Mouse (Mus musculus) R1 (cell line): Measurements from ENCODE around the gene Arhgap9.
A peak's percentile ranks its signal among the peaks of the same experiment; 100 is the strongest.
"Not testable (repeated sequence)": the region's sequence is repeated elsewhere in the genome, so short reads cannot be mapped to it uniquely, and the experiment has no call there.

Experiments used
- DNase-seq: peaks from one replicate; pipeline ENCODE4 v3.0.0-alpha.2; 2018; ENCODE audit warnings: low read depth, low spot score

Gene Arhgap9

DNA sequence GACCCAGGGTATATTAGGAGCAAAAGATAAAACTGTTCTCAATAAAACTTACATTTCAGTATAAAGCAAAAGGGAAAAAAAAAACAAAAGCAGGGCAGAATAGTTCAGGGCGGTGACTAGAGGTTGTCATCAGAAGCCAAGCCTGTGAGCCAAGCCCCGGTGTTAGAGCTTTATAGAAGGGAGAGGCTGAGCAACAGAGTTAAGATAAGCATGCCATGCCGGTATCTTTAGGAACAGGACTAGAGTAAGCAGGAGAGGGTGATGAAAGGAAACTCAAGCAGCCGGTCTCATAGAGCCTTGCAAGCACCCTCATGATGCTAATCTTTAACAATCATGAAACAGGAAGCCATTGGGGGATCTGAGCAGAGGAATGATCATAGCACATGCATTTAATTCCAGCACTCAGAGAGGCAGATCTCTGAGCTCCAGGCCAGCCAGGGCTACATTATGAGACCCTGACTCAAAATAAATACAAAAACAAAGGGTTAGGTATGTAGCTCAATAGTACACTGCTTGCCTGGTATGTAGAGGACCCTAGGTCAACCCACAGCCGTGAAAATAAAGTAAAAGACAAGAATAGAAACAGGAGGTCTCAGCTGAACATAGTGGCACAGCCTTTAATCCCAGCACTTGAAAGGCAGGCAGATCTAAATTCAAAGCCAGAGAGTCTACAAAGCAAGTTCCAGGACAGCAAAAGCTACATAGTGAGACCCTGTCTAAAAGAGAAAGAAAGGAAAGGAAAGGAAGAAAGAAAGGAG lies 29.7 kb upstream of the Arhgap9 start:
- no peak for DNase-seq

DNA sequence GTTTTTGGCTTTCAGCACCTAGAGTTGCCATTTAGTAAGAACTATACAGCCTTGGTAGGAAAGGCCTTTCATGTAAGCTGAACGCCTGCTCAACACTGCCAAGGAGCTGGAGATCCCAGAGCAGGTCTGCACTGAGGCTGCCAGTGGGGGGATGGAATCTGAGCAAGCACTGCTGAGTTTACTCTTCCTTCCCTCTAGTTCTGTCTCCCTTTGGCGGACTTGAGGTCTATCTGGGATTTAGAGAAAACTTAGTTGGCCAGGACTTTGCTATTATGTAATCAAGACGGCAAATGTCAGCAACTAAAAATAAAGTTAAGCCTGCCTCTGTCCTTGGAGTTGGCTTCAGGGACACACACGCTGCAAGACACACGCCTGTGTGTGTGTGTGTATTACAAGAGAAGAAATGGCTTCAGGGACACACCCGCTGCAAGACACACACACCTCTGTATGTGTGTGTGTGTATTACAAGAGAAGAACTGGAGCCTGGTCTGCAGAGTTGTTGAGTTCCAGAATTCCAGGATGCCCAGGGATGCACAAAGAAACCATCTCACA lies 28.7 kb upstream of the Arhgap9 start:
- no peak for DNase-seq

DNA sequence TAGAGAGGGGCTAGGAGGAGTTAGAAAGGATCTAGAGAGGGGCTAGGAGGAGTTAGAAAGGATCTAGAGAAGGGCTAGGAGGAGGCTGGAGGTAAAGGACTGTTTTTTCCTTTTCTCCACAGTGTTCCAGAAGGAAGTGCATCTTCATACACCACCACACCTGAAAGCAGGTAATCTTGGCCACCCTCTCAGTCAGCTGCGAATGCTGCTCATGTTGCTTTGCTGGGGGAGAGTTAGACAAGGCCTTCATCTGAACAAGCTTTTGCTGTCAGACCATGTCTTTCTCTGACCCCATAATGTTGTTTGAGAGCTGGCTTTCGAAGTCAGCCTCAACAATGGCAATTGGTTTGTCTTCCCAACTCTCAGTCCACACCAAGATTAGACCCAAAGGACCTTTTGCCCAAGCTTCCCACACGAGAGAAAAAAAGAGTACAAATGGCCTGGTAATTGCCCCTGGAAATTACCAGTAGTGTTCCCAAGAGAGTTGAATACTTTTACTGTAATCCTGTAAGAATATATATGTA lies 28.1 kb upstream of the Arhgap9 start:
- no peak for DNase-seq

DNA sequence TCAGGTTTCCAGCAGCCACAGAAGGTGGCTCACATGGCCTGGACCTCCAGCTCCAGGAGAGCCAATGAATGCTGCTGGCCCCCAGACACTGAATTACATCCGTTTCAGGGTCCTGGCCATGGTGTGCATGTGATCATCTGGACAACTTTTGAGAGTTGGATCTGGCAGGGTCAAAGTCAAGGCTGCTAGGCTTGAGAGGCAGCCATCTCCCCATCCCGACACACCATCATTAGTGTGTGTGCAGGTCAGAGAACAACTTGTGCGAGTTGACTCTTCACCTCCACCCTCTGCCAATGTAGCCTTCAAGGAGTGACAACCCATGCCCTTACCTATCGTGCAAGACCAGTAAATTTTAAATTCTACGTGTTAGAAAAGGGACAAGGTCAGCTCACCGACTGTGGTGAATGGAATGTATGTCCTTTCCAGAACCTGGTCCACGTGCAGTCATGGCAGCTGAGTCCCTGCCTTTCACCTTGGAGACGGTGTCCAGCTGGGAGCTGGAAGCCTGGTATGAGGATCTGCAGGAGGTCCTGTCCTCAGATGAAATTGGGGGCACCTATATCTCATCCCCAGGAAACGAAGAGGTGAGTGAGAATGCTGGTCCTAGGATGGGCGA lies 26.8 kb upstream of the Arhgap9 start:
- DNase-seq, result no peak

DNA sequence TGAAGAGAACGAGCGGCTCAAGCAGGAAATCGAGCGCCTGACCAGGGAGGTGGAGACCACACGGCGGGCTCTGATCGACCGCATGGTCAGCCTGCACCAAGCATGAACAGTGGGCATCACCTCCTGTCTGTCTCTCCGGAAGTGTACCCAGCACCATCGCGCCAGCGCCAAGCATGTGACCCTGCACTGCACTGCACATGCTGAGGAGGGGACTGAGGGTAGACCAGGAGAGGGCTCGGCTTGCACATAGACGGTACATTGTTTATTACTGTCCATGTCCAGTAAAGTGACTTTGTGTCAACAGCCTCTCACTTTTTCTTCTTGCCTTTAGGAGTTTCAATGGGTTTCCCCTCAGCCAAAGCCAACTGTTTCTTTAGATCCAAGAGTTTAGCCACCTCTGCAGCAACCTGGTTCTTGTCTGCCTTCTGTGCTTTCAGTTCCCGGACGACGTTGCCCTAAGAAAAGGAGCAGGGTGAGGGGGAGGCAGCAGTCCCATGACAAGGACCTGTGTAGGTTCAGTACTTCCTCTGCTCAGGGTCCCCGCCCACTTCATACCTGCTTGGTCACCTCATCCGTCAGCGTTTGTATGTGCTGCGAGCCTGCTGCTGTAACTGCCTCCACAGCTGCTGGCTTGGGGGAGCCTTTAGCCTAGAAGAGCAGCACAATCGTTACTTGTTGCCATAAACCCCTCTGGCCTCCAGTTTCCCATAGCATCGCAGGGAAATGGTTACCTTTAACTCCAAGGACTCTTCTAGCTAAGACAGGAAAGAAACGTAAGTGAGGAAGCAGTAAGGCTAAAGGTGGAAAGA lies 25.6 kb upstream of the Arhgap9 start:
- DNase-seq, result no peak

DNA sequence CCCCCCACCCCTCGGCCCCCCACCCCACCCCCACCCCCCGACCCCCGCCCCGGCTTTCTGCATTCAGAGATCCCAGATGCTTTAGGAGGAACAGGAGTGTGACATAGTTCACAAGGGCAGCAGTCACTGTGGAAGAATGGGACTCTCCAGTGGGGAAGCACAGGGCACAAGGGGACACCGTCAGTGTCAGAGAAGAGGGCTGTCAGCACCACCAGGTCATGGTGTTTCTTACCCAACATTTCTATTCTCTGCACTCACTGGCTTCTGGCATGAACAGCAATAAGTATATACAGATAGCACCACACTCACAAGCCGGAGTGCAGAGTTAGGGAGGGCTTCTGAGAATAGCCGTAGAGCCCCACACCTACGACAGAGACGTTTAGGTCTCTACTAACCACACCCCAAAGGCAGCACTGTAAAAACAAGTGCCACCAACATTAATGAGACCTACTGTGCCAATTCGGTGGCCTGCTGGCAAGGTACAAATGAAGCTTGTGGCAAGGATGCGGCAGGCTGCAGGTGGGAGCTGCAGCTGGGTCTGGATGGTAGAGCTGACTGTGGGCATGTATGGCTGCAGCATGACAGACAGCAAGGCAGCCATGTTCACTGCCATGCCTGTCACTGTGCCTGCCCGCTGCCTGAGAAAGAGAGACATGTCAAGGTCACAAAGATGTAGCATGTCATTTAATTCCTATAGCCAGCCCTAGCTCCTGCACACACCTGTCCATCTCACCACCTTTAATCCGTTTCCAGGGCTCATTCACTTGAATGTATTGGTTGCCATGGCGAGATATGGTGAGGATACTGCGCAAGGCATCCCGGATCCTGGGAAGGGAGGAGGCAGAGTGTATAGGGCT lies 24.5 kb upstream of the Arhgap9 start:
- no peak for DNase-seq

DNA sequence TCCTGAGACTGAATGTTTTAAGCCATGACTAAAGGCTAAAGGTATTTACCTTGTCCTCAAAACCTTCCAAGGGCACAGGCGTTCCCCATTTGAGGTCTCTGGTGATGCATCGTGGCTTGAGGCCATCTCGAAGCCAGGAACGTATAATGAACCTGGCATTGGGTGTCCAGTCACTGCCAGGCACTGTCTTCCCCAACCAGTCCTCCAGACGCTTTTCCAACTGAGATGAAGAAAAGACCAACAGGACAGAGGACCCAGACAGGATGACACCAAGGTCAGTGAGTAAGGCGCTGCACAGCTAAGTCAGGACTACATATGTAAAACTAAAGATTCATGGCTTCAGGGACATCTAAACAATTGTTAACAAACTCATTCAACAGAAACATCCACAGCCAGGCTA lies 21.4 kb upstream of the Arhgap9 start:
- DNase-seq, result no peak

DNA sequence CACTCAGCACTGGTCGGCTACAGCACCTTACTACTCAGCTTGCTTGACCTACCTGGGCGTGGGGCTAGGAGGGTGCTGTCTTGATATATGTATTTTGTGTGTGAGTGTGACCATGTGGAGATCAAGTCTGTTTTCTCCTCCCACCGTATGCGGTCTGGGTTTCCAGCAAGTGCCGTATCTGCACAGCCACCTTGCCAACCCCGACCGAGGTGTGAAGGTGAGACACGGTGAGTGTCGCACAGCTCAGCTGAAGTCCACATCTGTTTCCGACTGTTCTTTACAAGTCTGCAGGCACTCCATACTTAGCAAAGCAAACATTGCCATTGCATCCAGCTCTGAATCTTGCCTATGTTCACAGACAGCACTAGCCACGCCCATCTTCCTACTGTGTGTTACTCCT lies 18.6 kb upstream of the Arhgap9 start:
- DNase-seq, result no peak

DNA sequence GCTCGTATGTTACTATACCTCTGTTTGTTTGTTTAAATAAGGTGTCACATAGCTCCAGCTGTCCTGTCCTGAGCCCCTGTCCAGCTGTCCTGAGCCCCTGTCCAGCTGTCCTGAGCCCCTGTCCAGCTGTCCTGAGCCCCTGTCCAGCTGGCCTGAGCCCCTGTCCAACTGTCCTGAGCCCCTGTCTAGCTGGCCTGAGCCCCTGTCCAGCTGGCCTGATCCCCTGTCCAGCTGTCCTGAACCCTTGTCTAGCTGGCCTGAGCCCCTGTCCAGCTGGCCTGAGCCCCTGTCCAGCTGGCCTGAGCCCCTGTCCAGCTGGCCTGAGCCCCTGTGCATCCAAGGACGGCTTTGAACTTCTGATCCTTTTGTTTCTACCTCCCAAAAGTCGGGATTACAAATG lies 12.6 kb upstream of the Arhgap9 start:
- not testable (repeated sequence) for DNase-seq

DNA sequence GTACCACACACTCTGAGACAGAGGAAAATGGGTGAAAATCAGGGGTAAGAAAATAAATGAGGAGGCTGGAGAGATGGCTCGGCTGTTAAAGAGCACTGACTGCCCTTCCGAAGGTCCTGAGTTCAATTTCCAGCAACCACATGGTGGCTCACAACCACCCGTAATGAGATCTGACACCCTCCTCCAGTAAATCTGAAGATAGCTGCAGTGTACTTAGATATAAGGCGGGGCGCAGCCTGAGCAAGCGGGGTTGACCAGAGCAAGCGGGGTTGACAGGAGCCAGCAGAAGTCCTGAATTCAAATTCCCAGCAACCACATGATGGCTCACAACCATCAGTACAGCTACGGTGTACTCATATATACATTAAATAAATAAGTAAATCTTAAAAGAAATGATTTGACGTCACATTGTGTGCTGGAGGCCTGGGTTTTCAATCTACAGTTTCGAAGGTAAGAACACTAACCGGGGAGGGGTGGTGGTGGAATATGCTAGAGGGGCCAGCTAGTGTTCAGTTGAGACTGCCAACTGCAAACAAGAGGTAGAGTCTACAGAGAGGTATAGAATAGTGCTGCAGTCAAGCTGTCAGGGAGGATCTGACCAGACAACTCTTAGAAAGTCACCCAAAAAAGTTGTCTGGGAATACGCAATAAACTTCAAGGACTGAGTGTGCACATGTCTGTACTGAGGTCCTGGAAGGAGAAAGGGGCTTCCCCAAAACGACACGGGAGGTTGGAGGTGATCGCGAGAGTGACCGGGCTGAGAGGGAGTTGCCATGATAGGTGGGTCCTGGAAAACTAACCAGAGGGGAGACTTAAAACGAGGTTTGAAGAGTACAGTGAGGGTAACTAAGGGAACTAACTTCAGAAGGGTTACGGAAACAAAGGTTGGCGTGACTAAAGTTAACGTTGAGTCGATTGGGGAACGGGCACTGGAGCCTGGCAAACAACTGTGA lies 11.0 kb upstream of the Arhgap9 start:
- peak; percentile 93 for DNase-seq

DNA sequence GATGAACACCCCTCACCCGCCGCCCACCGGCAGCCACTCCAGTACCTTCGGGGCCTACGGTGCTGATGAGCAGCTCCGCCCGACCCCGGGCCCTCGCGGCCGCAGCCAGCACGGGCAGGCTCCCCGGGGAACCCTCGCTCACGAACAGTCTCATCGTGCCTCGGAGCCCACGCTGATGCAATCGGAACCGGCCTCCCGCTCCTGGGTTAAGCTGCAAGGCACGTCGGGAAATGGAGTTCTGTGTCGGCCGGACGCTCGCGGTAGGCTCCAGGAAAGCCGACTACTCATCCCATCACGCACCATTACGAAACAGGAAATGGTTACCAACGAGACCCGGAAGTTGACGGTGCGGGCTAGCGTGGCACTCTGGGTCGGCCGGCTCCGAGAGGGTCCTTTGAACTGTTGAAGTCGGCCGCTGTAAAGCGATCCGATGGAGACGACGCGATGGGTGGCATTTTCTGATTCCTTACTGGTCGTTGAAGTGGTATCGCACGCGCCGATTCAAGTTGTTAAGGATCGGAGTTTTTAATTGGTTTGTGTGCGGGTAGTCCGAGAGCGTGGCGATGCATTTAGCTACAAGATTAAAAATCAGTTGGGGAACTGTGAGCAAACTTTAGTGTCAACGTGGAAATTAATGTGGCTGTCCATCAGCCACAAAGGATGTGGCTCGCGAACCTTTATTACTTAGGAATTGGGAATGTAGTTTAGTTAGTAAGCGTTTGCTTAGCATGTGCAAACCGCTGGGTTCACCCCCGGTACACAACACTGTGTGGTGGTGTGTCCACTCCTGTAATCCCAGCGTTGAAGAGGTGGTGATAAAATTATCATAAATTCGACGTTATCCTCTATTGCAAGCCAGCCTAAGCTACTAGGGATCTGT lies 10.0 kb upstream of the Arhgap9 start, which contains the start of gene Mars:
Gene Mars, minus strand, starts transcription at position 311 of the 880 bp plus-strand sequence.
- DNase-seq, result peak; percentile 99

DNA sequence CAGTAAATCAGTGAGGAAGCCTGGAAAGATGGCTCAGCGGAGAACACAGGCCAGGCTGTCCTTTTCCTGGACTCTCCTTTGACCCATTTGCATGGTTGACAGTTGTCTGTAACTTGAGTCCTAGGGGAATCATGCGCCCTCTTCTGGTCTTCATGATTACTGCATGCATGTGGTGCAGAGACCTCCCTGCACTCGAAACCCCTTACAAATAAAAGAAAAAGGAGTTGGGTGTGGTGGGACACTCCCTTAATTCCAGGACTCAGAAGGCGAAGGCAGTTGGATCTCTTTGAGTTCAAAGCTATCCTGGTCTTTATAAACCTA lies 9.4 kb upstream of the Arhgap9 start:
- DNase-seq, result peak; percentile 98

DNA sequence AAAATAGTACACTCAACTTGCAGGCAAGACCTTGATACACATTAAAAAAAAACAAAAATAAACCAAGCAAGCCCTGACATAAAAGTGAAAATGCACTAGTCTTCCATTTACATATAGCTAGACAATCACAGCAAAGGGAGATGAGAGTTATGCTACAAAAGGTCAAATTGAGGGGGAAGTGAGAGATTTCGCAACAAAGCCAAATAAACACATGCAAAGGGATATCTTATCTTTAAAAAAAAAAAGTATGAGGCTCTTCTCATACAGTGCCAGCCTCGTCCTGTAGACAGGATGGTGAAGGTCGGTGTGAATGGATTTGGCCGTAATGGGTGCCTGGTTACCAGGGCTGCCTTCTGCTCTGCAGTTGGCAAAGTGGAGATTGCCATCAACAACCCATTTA lies 8.9 kb upstream of the Arhgap9 start:
- no peak for DNase-seq

DNA sequence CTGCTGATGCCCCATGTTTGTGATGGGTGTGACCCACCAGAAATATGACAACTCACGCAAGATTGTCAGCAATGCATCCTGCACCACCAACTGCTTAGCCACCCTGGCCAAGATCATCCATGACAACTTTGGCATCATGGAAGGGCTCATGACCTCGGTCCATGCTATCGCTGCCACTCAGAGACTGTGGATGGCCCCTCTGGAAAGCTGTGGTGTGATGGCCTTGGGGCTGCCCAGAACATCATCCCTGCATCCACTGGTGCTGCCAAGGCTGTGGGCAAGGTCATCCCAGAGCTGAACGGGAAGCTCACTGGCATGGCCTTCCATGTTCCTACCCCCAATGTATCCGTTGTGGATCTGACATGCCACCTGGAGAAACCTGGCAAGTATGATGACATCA lies 8.2 kb upstream of the Arhgap9 start:
- not testable (repeated sequence) for DNase-seq

DNA sequence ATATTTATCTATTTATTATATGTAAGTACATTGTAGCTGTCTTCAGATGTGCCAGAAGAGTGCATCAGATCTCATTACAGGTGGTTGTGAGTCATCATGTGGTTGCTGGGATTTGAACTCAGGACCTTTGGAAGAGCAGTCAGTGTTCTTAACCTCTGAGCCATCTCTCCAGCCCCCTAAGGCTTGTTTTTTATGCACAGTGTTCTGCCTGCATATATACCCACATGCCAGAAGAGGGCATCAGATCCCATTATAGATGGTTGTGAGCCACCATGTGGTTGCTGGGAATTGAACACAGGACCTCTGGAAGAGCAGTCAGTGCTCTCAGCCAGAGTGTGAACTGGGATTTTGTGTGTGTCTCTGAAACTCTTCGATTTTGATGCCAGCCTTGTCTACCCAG lies 6.8 kb upstream of the Arhgap9 start:
- DNase-seq, result peak; percentile 61

DNA sequence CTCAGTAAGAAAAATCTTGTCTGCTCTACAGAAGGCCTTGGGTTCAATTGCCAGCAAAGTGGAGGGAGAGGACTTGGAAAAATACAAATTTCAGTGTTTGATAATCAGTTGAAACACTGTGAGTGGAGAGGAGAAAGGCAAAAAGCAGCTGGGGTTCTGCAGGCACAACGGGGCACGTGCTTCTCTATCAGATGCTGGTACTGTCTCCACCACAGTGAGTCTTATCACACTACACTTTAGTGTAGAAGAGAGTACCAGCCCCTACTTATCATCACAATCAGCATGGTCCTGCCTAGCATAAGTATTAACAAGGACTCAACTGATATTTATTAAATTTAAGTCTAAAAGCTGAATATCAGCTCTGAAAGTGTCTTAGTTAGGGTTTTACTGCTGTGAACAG lies 4.5 kb upstream of the Arhgap9 start:
- DNase-seq, result no peak

DNA sequence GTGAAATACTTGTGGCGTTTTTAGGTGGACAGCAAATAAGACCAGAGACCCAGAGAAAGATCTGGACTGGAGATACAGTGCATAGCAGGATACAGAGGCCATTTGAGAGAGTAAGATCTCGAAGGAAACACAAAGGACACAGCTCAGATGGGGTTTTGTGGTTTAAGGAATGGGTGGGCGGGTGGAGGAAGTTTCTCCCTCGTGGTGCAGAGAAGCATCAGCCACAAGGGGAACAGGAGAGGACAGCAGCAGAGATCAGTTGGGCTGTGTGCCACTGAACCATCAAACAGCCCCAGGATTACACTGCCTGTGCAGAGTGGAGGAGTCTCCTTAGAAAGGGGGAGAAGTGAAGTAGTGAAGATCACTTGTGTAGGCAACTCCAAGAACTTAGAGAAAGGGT lies 3.8 kb upstream of the Arhgap9 start:
- DNase-seq, result no peak

DNA sequence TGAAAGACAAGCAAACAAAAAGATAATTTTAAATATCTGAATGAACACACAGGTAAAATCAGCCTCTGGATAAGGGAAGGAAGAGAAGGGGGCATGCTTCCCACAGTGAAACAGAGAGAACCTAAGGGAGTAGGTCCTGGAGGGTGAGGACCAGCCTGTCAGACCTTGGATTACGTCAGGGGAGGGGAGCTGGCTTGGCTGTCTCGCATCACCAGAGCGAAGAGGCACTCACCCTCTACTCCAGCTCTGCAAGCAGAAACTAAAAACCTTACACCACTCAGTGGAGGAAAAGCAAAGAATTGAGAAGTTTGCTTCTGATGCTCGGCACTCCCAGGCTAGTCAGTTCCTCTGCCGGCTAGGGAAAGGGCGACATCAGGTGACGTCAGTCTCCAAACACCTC lies 1.8 kb upstream of the Arhgap9 start:
- no peak for DNase-seq

DNA sequence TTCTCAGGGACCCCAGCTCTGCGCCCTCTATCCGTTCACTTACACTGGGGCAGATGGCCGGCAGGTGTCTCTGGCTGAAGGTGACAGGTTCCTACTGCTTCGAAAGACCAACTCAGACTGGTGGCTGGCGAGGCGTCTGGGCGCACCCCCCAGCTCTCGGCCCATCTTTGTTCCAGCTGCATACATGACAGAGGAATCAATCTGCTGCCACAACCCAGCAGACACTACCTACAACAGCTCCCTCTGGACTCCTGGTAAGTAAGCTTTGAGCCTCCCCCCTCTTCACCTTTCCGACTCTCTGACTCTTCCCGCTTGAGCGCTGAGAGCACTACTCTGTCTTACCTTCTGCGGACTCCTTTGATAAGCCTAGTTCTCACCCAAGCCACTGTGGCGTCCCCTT lies 414 bp downstream of the Arhgap9 start:
- DNase-seq, result peak; percentile 54
